Mouse (Mus musculus) forebrain, embryonic 16.5 days (tissue): Measurements from ENCODE around the gene Ccl20. TPM values are rescaled to one million over a fixed set of nuclear protein-coding genes. Genes with fewer than 3 reads are reported as not detected.

ENCODE experiments used
- ATAC-seq: fragments of 200-750 bp; cut with Nextera tagmentation; 2 replicates; pipeline ENCODE4 v1.8.0; 2017; ENCODE audit warnings: mild to moderate bottlenecking, moderate library complexity
- H3K27ac ChIP-seq: fragments of 300-500 bp; sonication (generic); 2 replicates; pipeline ENCODE4 v1.5.1; 2014; ENCODE audit warnings: low read length, control low read depth
- H3K27me3 ChIP-seq: fragments of 300-500 bp; sonication (generic); replicated peaks from 2 replicates; pipeline ENCODE4 v1.6.1; 2014; ENCODE audit warnings: low read length; ENCODE audit not compliant: control insufficient read depth, insufficient read depth
- H3K36me3 ChIP-seq: fragments of 300-500 bp; sonication (generic); 2 replicates; pipeline ENCODE4 v1.6.1; 2014; ENCODE audit not compliant: control insufficient read depth, insufficient read depth
- H3K4me1 ChIP-seq: fragments of 300-500 bp; sonication (generic); replicated peaks from 2 replicates; pipeline ENCODE4 v1.6.1; 2014; ENCODE audit warnings: low read length; ENCODE audit not compliant: control insufficient read depth, insufficient read depth
- H3K4me2 ChIP-seq: fragments of 300-500 bp; sonication (generic); 2 replicates; pipeline ENCODE4 v1.6.1; 2014; ENCODE audit warnings: mild to moderate bottlenecking, low read length, control low read depth
- H3K4me3 ChIP-seq: fragments of 300-500 bp; sonication (generic); replicated peaks from 2 replicates; pipeline ENCODE4 v1.5.1; 2014; ENCODE audit warnings: mild to moderate bottlenecking, low read length, control low read depth
- H3K9ac ChIP-seq: fragments of 300-500 bp; sonication (generic); replicated peaks from 2 replicates; pipeline ENCODE4 v1.6.1; 2014; ENCODE audit warnings: low read depth, low read length, control low read depth
- H3K9me3 ChIP-seq: fragments of 300-500 bp; sonication (generic); 2 replicates; pipeline ENCODE4 v1.6.1; 2016; ENCODE audit warnings: low read length; ENCODE audit not compliant: control insufficient read depth
- WGBS: fragments of 180-500 bp; shearing (Covaris S2); extraction: QIAGEN DNeasy Blood & Tissue Kit; methylation state at CpG from one replicate; pipeline ENCODE4 v1.1.7; 2014; 5-methylcytosine and 5-hydroxymethylcytosine counted together
- polyA plus RNA-seq: library from polyadenylated mRNA; unstranded; fragments of >200 nt; fragmentation: Nextera tagmentation; extraction: Ambion mirVana; gene quantifications from 2 replicates; pipeline ENCODE4 v1.2.1, GENCODE M21; 2015

Gene Ccl20
- polyA plus RNA-seq, 1 experiment from 2014 or later = not detected

- Histone ChIP-seq H3K9me3 (no peaks in the 10 kb centered on the region), H3K4me3 (no peak overlapping the region), H3K4me1 (no peaks in the 10 kb centered on the region), H3K27me3 (no peaks in the 10 kb centered on the region), H3K4me2 (no peak overlapping the region), H3K27ac (no peak overlapping the region), H3K36me3 (no peaks in the 10 kb centered on the region), H3K9ac (no peak overlapping the region)
- WGBS = 81% methylated on average over 2 of the region's 2 CpGs
- no peak for ATAC-seq
These were observed 6.6 kb downstream of the Ccl20 start for GRCm38 (mm10) chr1:83123201-83123600.

GRCm38 (mm10) chr1:83135829-83136228 is 19.3 kb downstream of the Ccl20 start:
- ATAC-seq = no peak
- H3K4me2 ChIP-seq = no peak overlapping the region
- H3K4me3 ChIP-seq = no peak overlapping the region
- H3K27ac ChIP-seq = no peak overlapping the region
- H3K9ac ChIP-seq = no peak overlapping the region
- no peaks in the 10 kb centered on the region for H3K9me3 ChIP-seq
- 81% methylated on average over 7 of the region's 7 CpGs for WGBS
- no peaks in the 10 kb centered on the region for H3K36me3 ChIP-seq
- no peaks in the 10 kb centered on the region for H3K27me3 ChIP-seq
- H3K4me1 ChIP-seq = no peaks in the 10 kb centered on the region

- Histone ChIP-seq H3K4me2 (no peak overlapping the region), H3K4me3 (no peak overlapping the region), H3K27me3 (no peaks in the 10 kb centered on the region), H3K27ac (no peak overlapping the region), H3K4me1 (no peaks in the 10 kb centered on the region), H3K36me3 (no peaks in the 10 kb centered on the region), H3K9ac (no peak overlapping the region), H3K9me3 (no peaks in the 10 kb centered on the region)
- no peak for ATAC-seq
- 93% methylated on average over 8 of the region's 8 CpGs for WGBS
These were observed 21.3 kb downstream of the Ccl20 start for GRCm38 (mm10) chr1:83137847-83138246.

GRCm38 (mm10) chr1:83138721-83139120 is 22.2 kb downstream of the Ccl20 start:
- 88% methylated on average over 6 of the region's 6 CpGs for WGBS
- Histone ChIP-seq H3K9ac (no peak overlapping the region), H3K27me3 (no peaks in the 10 kb centered on the region), H3K4me1 (no peaks in the 10 kb centered on the region), H3K4me2 (no peak overlapping the region), H3K36me3 (no peaks in the 10 kb centered on the region), H3K27ac (no peak overlapping the region), H3K4me3 (no peak overlapping the region), H3K9me3 (no peaks in the 10 kb centered on the region)
- no peak for ATAC-seq

GRCm38 (mm10) chr1:83141510-83141909 is 24.9 kb downstream of the Ccl20 start:
- Histone ChIP-seq H3K9ac (no peak overlapping the region), H3K4me1 (no peaks in the 10 kb centered on the region), H3K27me3 (no peaks in the 10 kb centered on the region), H3K27ac (no peak overlapping the region), H3K9me3 (no peaks in the 10 kb centered on the region), H3K4me3 (no peak overlapping the region), H3K4me2 (no peak overlapping the region), H3K36me3 (no peaks in the 10 kb centered on the region)
- WGBS = 89% methylated on average over 8 of the region's 8 CpGs
- no peak for ATAC-seq

- no peaks in the 10 kb centered on the region for H3K9me3 ChIP-seq
- H3K9ac ChIP-seq = no peak overlapping the region
- H3K4me3 ChIP-seq = no peak overlapping the region
- H3K27ac ChIP-seq = no peak overlapping the region
- no peaks in the 10 kb centered on the region for H3K4me1 ChIP-seq
- no peak overlapping the region for H3K4me2 ChIP-seq
- H3K27me3 ChIP-seq = no peaks in the 10 kb centered on the region
- WGBS = 86% methylated on average over 5 of the region's 5 CpGs
- ATAC-seq = no peak
- H3K36me3 ChIP-seq = no peaks in the 10 kb centered on the region
These were observed 25.5 kb downstream of the Ccl20 start for GRCm38 (mm10) chr1:83142055-83142454.

GRCm38 (mm10) chr1:83146547-83146946 is 30.0 kb downstream of the Ccl20 start:
- no peak for ATAC-seq
- H3K27ac ChIP-seq = no peak overlapping the region
- no peaks in the 10 kb centered on the region for H3K9me3 ChIP-seq
- no peak overlapping the region for H3K4me2 ChIP-seq
- H3K36me3 ChIP-seq = no peaks in the 10 kb centered on the region
- 88% methylated on average over 2 of the region's 2 CpGs for WGBS
- no peaks in the 10 kb centered on the region for H3K4me1 ChIP-seq
- H3K9ac ChIP-seq = no peak overlapping the region
- no peak overlapping the region for H3K4me3 ChIP-seq
- H3K27me3 ChIP-seq = no peaks in the 10 kb centered on the region

GRCm38 (mm10) chr1:83150227-83150626 is 33.7 kb downstream of the Ccl20 start:
- ATAC-seq = no peak
- WGBS = 75% methylated on average over 3 of the region's 3 CpGs
- H3K9me3 ChIP-seq = no peaks in the 10 kb centered on the region
- H3K4me3 ChIP-seq = no peak overlapping the region
- no peaks in the 10 kb centered on the region for H3K4me1 ChIP-seq
- no peaks in the 10 kb centered on the region for H3K36me3 ChIP-seq
- no peak overlapping the region for H3K4me2 ChIP-seq
- H3K9ac ChIP-seq = no peak overlapping the region
- H3K27ac ChIP-seq = no peak overlapping the region
- no peaks in the 10 kb centered on the region for H3K27me3 ChIP-seq

- 79% methylated on average over 3 of the region's 3 CpGs for WGBS
These were observed 36.4 kb downstream of the Ccl20 start for GRCm38 (mm10) chr1:83152961-83153360.

GRCm38 (mm10) chr1:83156876-83157275 is 40.3 kb downstream of the Ccl20 start:
- Histone ChIP-seq H3K4me2 (no peak overlapping the region), H3K4me3 (no peak overlapping the region), H3K27me3 (no peaks in the 10 kb centered on the region), H3K27ac (no peak overlapping the region), H3K4me1 (peaks cover 6% of the 10 kb centered on the region; the same call in 1 of the 2 replicates), H3K36me3 (no peaks in the 10 kb centered on the region), H3K9ac (no peak overlapping the region), H3K9me3 (no peaks in the 10 kb centered on the region)
- ATAC-seq = no peak
- 43% methylated on average over 1 of the region's 1 CpGs for WGBS

More at GRCm38 (mm10) chr1:83152961-83153360, 36.4 kb downstream of the Ccl20 start:
- Histone ChIP-seq H3K4me3 (no peak overlapping the region), H3K4me2 (no peak overlapping the region), H3K27ac (no peak overlapping the region), H3K4me1 (no peaks in the 10 kb centered on the region), H3K27me3 (no peaks in the 10 kb centered on the region), H3K36me3 (no peaks in the 10 kb centered on the region), H3K9me3 (no peaks in the 10 kb centered on the region), H3K9ac (no peak overlapping the region)
- no peak; the same call in 1 of the 2 replicates for ATAC-seq
